Mouse (Mus musculus) thymus, adult 2 months (tissue): ENCODE measurements around the gene Ptprd.

Experiments
- CTCF ChIP-seq: fragments of 200-500 bp; IDR thresholded peaks from 2 replicates; pipeline ENCODE4 v1.5.1; 2012; ENCODE audit warnings: mild to moderate bottlenecking, control low read depth, low read length, moderate library complexity, borderline replicate concordance; ENCODE audit not compliant: control insufficient read depth, poor library complexity, insufficient read depth; ENCODE audit errors: extremely low read depth
- POLR2A ChIP-seq: fragments of 200-500 bp; IDR thresholded peaks from 2 replicates; pipeline ENCODE4 v1.6.1; 2012; ENCODE audit warnings: mild to moderate bottlenecking, low read length, control low read depth, moderate library complexity; ENCODE audit not compliant: control insufficient read depth, poor library complexity, insufficient read depth; ENCODE audit errors: extremely low read depth

DNA sequence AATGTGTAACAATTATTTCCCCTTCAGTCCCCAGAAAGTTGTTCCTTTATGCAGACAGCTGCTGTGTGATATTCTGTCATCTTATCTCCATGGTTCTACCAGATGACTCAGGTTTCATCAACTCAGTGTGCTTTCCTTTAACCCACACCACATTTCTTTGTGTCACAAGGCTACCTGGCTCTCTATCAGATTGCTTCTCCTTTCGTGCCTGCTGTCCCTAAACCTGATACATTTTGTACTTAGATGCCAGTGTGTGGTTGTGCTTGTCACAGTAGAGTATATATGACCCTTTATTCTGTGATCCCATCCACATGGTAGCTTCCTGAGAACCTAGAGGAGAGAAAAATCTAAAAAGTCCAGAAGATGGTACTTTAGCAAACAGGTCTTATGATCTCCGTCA lies 1445.3 kb downstream of the Ptprd start:
- TF ChIP-seq POLR2A (no peak), CTCF (no peak)
